In the genomic region with DNA sequence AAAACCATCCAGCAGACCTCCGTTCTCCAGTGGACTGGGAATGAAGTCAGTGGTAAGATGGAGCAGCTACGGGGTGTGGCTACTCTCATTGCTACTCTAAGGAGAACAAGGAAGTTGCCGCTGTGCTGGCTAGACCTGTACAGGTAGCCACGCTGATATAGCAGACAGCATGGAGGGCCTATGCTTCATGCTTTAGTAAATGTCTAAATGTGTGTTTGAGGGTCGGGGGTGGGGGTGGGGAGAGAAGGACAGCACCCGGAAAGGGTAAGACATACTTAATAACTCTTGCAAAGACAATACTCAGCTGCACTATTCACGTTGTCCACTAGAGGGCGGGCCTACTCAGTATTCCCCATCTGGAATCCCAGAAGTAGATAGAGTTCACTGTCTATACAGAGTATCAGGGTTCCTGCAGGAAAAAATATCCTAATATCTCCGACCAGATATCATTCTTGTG, we compare ENCODE assay signal across 8 mouse cellular contexts. TPM values are rescaled to one million over a fixed set of nuclear protein-coding genes. Genes with fewer than 3 reads are reported as not detected.
DNase-seq lines count a peak whose midpoint lies in the region; ATAC-seq lines count a peak whose summit lies in the region.

No protein-coding gene starts in this region.

- no peaks in the 10 kb centered on the region for H3K36me3 ChIP-seq in hindbrain, embryonic 16.5 days (ENCODE audit: control insufficient read depth, insufficient read depth, low read length)

- no peak overlapping the region for H3K27ac ChIP-seq in hindbrain, embryonic 16.5 days (ENCODE audit: low read depth, low read length)

- peak; percentile 59 to 89 for DNase-seq in adrenal gland, adult (ENCODE audit: inconsistent age in 2 of 2, low spot score in 1 of 2)
- DNase-seq in cerebellum, postnatal 25 days: peak; percentile 68 to 83
- peak; percentile 74 for DNase-seq in gastrocnemius, adult 18-20 months (ENCODE audit: low spot score)
- DNase-seq in left cerebral cortex, adult 11 months (ENCODE audit: low spot score): peak; percentile 44
- DNase-seq in right cerebral cortex, postnatal 25 days: peak; percentile 45

- H3K4me1 ChIP-seq in hindbrain, embryonic 16.5 days (ENCODE audit: control insufficient read depth, insufficient read depth, low read depth, low read length): no peaks in the 10 kb centered on the region

- no peak overlapping the region for H3K4me2 ChIP-seq in hindbrain, embryonic 16.5 days (ENCODE audit: low read length)

- H3K9ac ChIP-seq in hindbrain, embryonic 16.5 days (ENCODE audit: low read depth, low read length): no peak overlapping the region

- H3K4me3 ChIP-seq in hindbrain, embryonic 16.5 days (ENCODE audit: low read length): no peak overlapping the region

- 29% methylated on average over 9 of the region's 9 CpGs for WGBS in hindbrain, embryonic 16.5 days

- ATAC-seq in hindbrain, embryonic 16.5 days: peak; percentile 43; the same call in 1 of the 2 replicates
- ATAC-seq in megakaryocyte progenitor cell, adult 5-6 weeks (replicated peaks; ENCODE audit: poor library complexity): peak; percentile 47
- no peak for ATAC-seq in activated CD4-positive, CD25-positive, alpha-beta regulatory T cell, adult 4 months

- no peaks in the 10 kb centered on the region for H3K9me3 ChIP-seq in hindbrain, embryonic 16.5 days (ENCODE audit: control insufficient read depth, low read length)

- no peaks in the 10 kb centered on the region for H3K27me3 ChIP-seq in hindbrain, embryonic 16.5 days (replicated peaks; ENCODE audit: control insufficient read depth, insufficient read depth, low read length)

RNA-seq across cellular contexts. Expression of gene BC067074, which starts 26.4 kb away (rescaled TPM):
- 1 to 10 TPM; 1.3 to 1.4 TPM for total RNA-seq in gastrocnemius, adult 18-20 months (2021)
- polyA plus RNA-seq in hindbrain, embryonic 16.5 days (2015; fragmentation: Nextera tagmentation; extraction: Ambion mirVana): 1.3 and 1.4 TPM in 2 replicates
- 0.10 TPM in 1 of 2 replicates, not detected in the other for total RNA-seq in megakaryocyte progenitor cell, adult 5-6 weeks (2015)
- total RNA-seq in megakaryocyte progenitor cell, adult 5-6 weeks (2017): 0.14 TPM in 1 of 2 replicates, not detected in the other
- polyA plus RNA-seq in activated CD4-positive, CD25-positive, alpha-beta regulatory T cell, adult 4 months (2017; shearing (Covaris generic)): not detected

RNA-seq across cellular contexts. Expression of gene Gzmk, which starts 40.8 kb away (rescaled TPM):
- total RNA-seq in gastrocnemius, adult 18-20 months (2021): not detected
- polyA plus RNA-seq in hindbrain, embryonic 16.5 days (2015; fragmentation: Nextera tagmentation; extraction: Ambion mirVana): 0.16 TPM in 1 of 2 replicates, not detected in the other
- not detected in 2 replicates for total RNA-seq in megakaryocyte progenitor cell, adult 5-6 weeks (2015)
- not detected in 2 replicates for total RNA-seq in megakaryocyte progenitor cell, adult 5-6 weeks (2017)
- 1 to 10 TPM; 1.2 TPM for polyA plus RNA-seq in activated CD4-positive, CD25-positive, alpha-beta regulatory T cell, adult 4 months (2017; shearing (Covaris generic))

RNA-seq across cellular contexts. Expression of gene Esm1, which starts 57.1 kb away (rescaled TPM):
- total RNA-seq in gastrocnemius, adult 18-20 months (2021): under 1 TPM; 0.11 to 0.40 TPM
- 2.0 and 2.3 TPM in 2 replicates for polyA plus RNA-seq in hindbrain, embryonic 16.5 days (2015; fragmentation: Nextera tagmentation; extraction: Ambion mirVana)
- 0.27 TPM in 1 of 2 replicates, not detected in the other for total RNA-seq in megakaryocyte progenitor cell, adult 5-6 weeks (2015)
- not detected in 2 replicates for total RNA-seq in megakaryocyte progenitor cell, adult 5-6 weeks (2017)
- not detected for polyA plus RNA-seq in activated CD4-positive, CD25-positive, alpha-beta regulatory T cell, adult 4 months (2017; shearing (Covaris generic))
